Mouse (Mus musculus): Measurements from ENCODE around the gene Dctn1.

Gene Dctn1

DNA sequence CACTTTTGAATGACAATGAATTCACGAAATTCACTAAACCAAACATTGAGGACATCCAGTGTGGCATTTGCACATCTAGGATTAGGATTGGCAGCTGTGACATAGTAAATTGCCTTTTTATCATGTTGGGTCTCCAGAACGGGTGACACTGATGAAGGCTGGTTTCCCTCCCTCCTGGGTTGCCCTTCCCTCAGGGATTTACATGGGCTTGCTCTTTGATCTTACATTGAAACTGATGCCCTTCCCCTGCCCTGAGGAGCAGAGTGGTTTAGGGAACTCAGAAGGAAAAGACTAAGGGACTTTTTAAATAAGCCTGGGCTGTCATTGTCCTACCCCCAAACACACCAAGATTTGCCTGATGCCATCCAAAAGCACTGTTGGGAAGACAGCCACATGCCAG, 65.8 kb downstream of the Dctn1 start:
- DNase-seq (ENCODE audit: low read depth, low spot score), result no peak

DNA sequence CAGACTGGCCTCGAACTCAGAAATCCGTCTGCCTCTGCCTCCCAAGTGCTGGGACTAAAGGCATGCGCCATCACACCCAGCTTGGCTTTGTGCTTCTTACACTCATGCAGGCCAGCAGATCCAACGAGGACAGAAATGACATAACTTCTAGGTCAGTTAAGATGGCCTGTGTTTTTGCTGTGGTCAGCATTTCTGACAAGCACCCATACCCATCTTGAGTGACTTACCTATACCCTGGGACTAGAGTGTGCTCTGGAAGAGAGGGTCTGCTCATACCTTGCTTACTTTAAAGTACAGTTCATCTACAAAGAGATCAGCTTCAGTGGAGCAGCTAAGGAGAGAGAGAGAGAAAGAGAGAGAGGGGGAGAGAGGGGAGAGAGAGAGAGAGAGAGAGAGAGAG, 67.6 kb downstream of the Dctn1 start:
- DNase-seq (ENCODE audit: low read depth, low spot score), result no peak

- peak; percentile 46 for DNase-seq (ENCODE audit: low read depth, low spot score)
Observed at GRCm38 (mm10) chr6:83234280-83234741, 68.6 kb downstream of the Dctn1 start.

DNA sequence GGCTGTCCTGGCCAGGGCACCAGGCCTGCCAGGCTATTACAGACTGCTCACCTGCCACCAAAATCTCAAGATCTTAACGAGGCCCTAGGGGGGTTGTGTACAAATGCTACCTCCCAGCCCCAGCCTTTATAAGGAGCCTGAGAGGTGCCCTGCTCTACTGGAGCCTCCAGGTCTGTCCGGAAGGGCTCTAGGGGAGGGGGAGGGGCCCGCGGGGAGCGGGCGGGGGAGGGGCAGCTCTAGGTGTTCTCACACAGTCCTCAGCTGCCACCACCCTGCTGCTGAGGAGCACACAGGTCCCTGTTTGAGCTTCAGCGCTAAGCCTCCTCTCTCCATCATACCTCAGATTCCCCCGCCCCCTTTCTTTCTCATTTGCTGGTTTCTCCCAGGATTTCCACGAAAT, 71.4 kb downstream of the Dctn1 start:
- DNase-seq (ENCODE audit: low read depth, low spot score), result no peak

- peak; percentile 64 for DNase-seq (ENCODE audit: low read depth, low spot score)
Observed at GRCm38 (mm10) chr6:83244422-83245061, 78.8 kb downstream of the Dctn1 start.

DNA sequence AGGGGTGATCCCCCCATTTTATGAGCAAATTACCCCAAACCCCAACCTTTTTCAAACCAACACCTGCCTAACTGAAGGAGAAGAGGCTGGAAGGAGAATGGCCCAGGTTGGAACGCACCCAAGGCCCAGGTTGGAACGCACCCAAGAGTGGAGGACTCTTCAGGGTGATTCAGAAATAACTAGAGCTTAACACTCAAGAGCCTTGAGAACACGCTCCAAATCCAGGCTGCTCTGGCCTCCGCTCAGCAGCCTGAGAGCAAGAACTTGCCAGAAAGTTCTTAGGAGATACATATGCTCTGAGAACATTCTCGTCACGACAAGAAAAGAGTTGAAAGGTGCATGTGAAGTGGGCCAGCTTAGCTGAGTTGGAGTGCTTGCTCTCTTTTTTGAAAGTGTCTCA, 79.4 kb downstream of the Dctn1 start:
- DNase-seq (ENCODE audit: low read depth, low spot score), result no peak

GRCm38 (mm10) chr6:83245997-83246396, 80.3 kb downstream of the Dctn1 start:
- DNase-seq (ENCODE audit: low read depth, low spot score), result no peak

GRCm38 (mm10) chr6:83246750-83247149, 81.0 kb downstream of the Dctn1 start:
- no peak for DNase-seq (ENCODE audit: low read depth, low spot score)

GRCm38 (mm10) chr6:83247153-83247552, 81.4 kb downstream of the Dctn1 start:
- DNase-seq (ENCODE audit: low read depth, low spot score), result no peak
